Mouse (Mus musculus): ENCODE measurements around the gene Lgi4.

DNA sequence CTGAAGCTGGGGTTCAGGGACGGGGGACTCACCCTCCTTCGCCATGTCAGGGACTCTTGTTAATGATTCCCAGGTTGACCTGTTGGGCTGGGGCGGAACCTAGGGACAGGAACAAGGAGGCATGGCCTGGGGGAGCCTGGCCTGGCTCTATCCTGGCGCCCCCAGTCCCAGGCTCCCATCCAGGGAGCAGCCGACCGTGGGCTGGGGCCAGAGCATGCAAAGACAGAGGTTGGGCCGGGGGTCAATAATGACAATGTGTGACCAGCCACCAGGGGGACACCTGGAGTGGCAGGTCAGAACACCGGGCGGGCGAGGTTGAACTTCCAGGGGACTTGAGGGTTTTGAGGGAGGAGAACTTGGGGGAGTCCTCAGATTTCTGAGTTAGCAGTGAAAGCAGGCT lies 55.5 kb downstream of the Lgi4 start:
- TF ChIP-seq CTCF (IDR thresholded peaks at IDR 0.05; ENCODE audit: low read depth) (peak; percentile 46), EP300 (IDR thresholded peaks at IDR 0.05; ENCODE audit: low read depth) (no peak)
